Mouse (Mus musculus) heart, postnatal 10 days (tissue): ENCODE results near the gene Terf2ip. TPM values are rescaled to one million over a fixed set of nuclear protein-coding genes. Genes with fewer than 3 reads are reported as not detected.

ENCODE experiments used
- DNase-seq, 2 experiments: peaks; one replicate each; pipeline ENCODE4 v3.0.0; 2021
- intact Hi-C: fragments of 180-260 bp; cut with DNase I; formaldehyde crosslinking; loops from one replicate; pipeline ENCODE4 v1.15.1; 2025
- total RNA-seq, 2 experiments: library from RNA; stranded (reverse); gene quantifications; 2 replicates each; pipeline ENCODE4 v1.2.3; 2021

Terf2ip gene
- total RNA-seq, 2 experiments from 2014 or later = 12.8 to 13.6 TPM

GRCm38 (mm10) chr8:112005601-112006000 is 5.6 kb upstream of the Terf2ip start:
- intact Hi-C loops = no loop called here
- DNase-seq = no peak

GRCm38 (mm10) chr8:112007669-112008068 is 3.5 kb upstream of the Terf2ip start:
- DNase-seq = no peak
- intact Hi-C loops = no loop called here

GRCm38 (mm10) chr8:112009558-112009957 is 1.6 kb upstream of the Terf2ip start:
- no peak for DNase-seq
- intact Hi-C loops = no loop called here

- intact Hi-C loops = no loop called here
- peak; percentile 38 to 51 for DNase-seq
These were observed 631 bp downstream of the Terf2ip start for GRCm38 (mm10) chr8:112011816-112012242.

- intact Hi-C loops = no loop called here
- no peak for DNase-seq
These were observed 3.7 kb downstream of the Terf2ip start, which contains the start of gene Gm6793 for GRCm38 (mm10) chr8:112014936-112015335. Gm6793 (minus strand) TSS chr8:112015036.

- DNase-seq = no peak
- intact Hi-C loops = no loop called here
These were observed 18.3 kb downstream of the Terf2ip start for GRCm38 (mm10) chr8:112029455-112029854.

- no peak for DNase-seq
- intact Hi-C loops = no loop called here
These were observed 19.5 kb downstream of the Terf2ip start for GRCm38 (mm10) chr8:112030663-112031062.

- DNase-seq = no peak
- intact Hi-C loops = no loop called here
These were observed 21.9 kb downstream of the Terf2ip start for GRCm38 (mm10) chr8:112033071-112033470.

GRCm38 (mm10) chr8:112034603-112035002 is 23.4 kb downstream of the Terf2ip start:
- intact Hi-C loops = loop anchor here (2.0 kb wide), 1 partner anchor 154 kb away; no protein-coding TSS in a partner anchor
- peak; percentile 37 to 59 for DNase-seq

- intact Hi-C loops = no loop called here
- no peak for DNase-seq
These were observed 26.3 kb downstream of the Terf2ip start for GRCm38 (mm10) chr8:112037521-112037920.

- intact Hi-C loops = no loop called here
- no peak for DNase-seq
These were observed 34.0 kb downstream of the Terf2ip start for GRCm38 (mm10) chr8:112045182-112045581.

- DNase-seq = peak; percentile 79 to 89
- intact Hi-C loops = loop anchor here (1.0 kb wide), 2 partner anchors 926 to 1586 kb away; no protein-coding TSS in a partner anchor
These were observed 34.7 kb downstream of the Terf2ip start for GRCm38 (mm10) chr8:112045896-112046295.

- DNase-seq = no peak
- intact Hi-C loops = no loop called here
These were observed 37.1 kb downstream of the Terf2ip start for GRCm38 (mm10) chr8:112048293-112048692.

GRCm38 (mm10) chr8:112049984-112050383 is 38.8 kb downstream of the Terf2ip start:
- intact Hi-C loops = no loop called here
- DNase-seq = no peak

GRCm38 (mm10) chr8:112051537-112051936 is 40.3 kb downstream of the Terf2ip start:
- intact Hi-C loops = no loop called here
- DNase-seq = no peak

GRCm38 (mm10) chr8:112054456-112054855 is 43.3 kb downstream of the Terf2ip start:
- intact Hi-C loops = no loop called here
- no peak for DNase-seq

- intact Hi-C loops = loop anchor here (1.0 to 2.0 kb wide), 2 partner anchors 911 to 1571 kb away; no protein-coding TSS in a partner anchor
- peak; percentile 31 to 67 for DNase-seq
These were observed 50.2 kb downstream of the Terf2ip start for GRCm38 (mm10) chr8:112061372-112061771.

Other genes starting within 250 kb of the Terf2ip start
- 10 to 100 TPM; 43.7 to 53.7 TPM for gene Cfdp1, start 157.1 kb upstream of the Terf2ip start, total RNA-seq
- gene Tmem170, start 134.6 kb upstream of the Terf2ip start, total RNA-seq = 1 to 10 TPM; 2.7 to 3.4 TPM
- not detected for gene Chst5, start 101.0 kb upstream of the Terf2ip start, total RNA-seq
- gene Tmem231, start 77.5 kb upstream of the Terf2ip start, total RNA-seq = 1 to 10 TPM; 1.5 to 2.3 TPM
- 100 to 1,000 TPM; 121 to 124 TPM for gene Gabarapl2, start 70.7 kb upstream of the Terf2ip start, total RNA-seq
- gene Adat1, start 19.1 kb upstream of the Terf2ip start, total RNA-seq = 1 to 10 TPM; 1.7 to 2.1 TPM
- gene Kars, start 75 bp upstream of the Terf2ip start, total RNA-seq = 10 to 100 TPM; 91.1 to 95.3 TPM
- under 1 TPM in 1 of 2 experiments, not detected in 1; 0.17 TPM for gene Gm6793, start 3.6 kb downstream of the Terf2ip start, total RNA-seq